Mouse (Mus musculus) CH12.LX (cell line): ENCODE measurements at regions not wholly inside any gene's neighbourhood (a gene's known extent, or its start where the extent isn't known, plus 50 kb on each side); places are given as distances from the start of the nearest gene placed in this dataset.

Experiments
- CTCF ChIP-seq, 2 experiments: IDR thresholded peaks in 1 of 2; conservative IDR thresholded peaks in 1 of 2; 2 replicates each; pipeline ENCODE4 v1.5.1; 2011 to 2012; ENCODE audit warnings: low read depth in 2 of 2, low read length in 2 of 2, improper control_type of control experiment in 1 of 2, inconsistent platforms in 1 of 2, mild to moderate bottlenecking in 1 of 2, moderate library complexity in 1 of 2
- ELF1 ChIP-seq: IDR thresholded peaks from 2 replicates; pipeline ENCODE4 v1.6.1; 2014; ENCODE audit warnings: low read depth, mild to moderate bottlenecking, inconsistent platforms, low read length, improper control_type of control experiment
- MAFK ChIP-seq: IDR thresholded peaks from 2 replicates; pipeline ENCODE4 v1.6.1; 2011; ENCODE audit warnings: low read length, improper control_type of control experiment; ENCODE audit not compliant: insufficient replicate concordance
- MAZ ChIP-seq: IDR thresholded peaks from 2 replicates; pipeline ENCODE4 v1.6.1; 2012; ENCODE audit warnings: low read depth, mild to moderate bottlenecking, inconsistent platforms, low read length, improper control_type of control experiment, moderate library complexity
- ZMIZ1 ChIP-seq: IDR thresholded peaks from 2 replicates; pipeline ENCODE4 v1.6.1; 2012; ENCODE audit warnings: low read depth, mild to moderate bottlenecking, inconsistent platforms, low read length, improper control_type of control experiment

DNA sequence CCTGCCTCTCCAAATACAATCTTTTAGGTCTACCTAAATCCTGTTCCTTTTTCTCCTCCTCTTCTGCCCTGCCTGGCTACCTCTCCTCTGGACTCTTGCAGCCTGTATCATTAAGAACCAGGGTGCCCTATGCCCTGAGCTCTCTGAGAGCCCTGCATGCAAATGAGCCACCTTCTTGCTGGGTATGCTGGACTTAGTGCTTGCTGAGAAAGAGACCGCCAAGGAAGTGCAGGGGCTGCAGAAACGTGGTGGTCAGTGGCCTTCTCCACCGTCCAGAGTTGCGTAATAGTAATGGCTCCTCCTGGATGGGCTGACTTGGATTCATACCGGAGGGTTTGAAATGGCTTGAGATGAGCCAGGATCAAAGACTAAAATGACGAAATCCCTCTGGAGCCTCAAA, 86.9 kb upstream of the Dlx2 start:
- TF ChIP-seq ELF1 (no peak), CTCF (conservative IDR thresholded peaks at IDR 0.05 in 1 of 2, IDR thresholded peaks at IDR 0.05 in 1 of 2; ENCODE audit: low read depth in 2 of 2, low read length in 2 of 2) (no peak), MAFK (no peak), MAZ (no peak), ZMIZ1 (no peak)
